Mouse (Mus musculus) forebrain, embryonic 13.5 days (tissue): Measurements from ENCODE around the gene Pck1. TPM values are rescaled to one million over a fixed set of nuclear protein-coding genes. Genes with fewer than 3 reads are reported as not detected.

ENCODE experiments used
- ATAC-seq: fragments of 200-750 bp; cut with Nextera tagmentation; 2 replicates; pipeline ENCODE4 v1.8.0; 2017
- H3K27ac ChIP-seq: fragments of 300-500 bp; sonication (generic); 2 replicates; pipeline ENCODE4 v1.5.1; 2015; ENCODE audit warnings: inconsistent platforms, mild to moderate bottlenecking, moderate library complexity
- H3K27me3 ChIP-seq: fragments of 300-500 bp; sonication (generic); 2 replicates; pipeline ENCODE4 v1.6.1; 2015; ENCODE audit warnings: mild to moderate bottlenecking, inconsistent platforms
- H3K36me3 ChIP-seq: fragments of 300-500 bp; sonication (generic); 2 replicates; pipeline ENCODE4 v1.6.1; 2015; ENCODE audit warnings: mild to moderate bottlenecking, inconsistent platforms; ENCODE audit not compliant: poor library complexity, severe bottlenecking
- H3K4me1 ChIP-seq: fragments of 300-500 bp; sonication (generic); 2 replicates; pipeline ENCODE4 v1.6.1; 2015; ENCODE audit warnings: inconsistent platforms
- H3K4me2 ChIP-seq: fragments of 300-500 bp; sonication (generic); 2 replicates; pipeline ENCODE4 v1.6.1; 2015; ENCODE audit warnings: inconsistent platforms, mild to moderate bottlenecking, moderate library complexity
- H3K4me3 ChIP-seq: fragments of 300-500 bp; sonication (generic); 2 replicates; pipeline ENCODE4 v1.5.1; 2015; ENCODE audit warnings: mild to moderate bottlenecking, inconsistent platforms
- H3K9ac ChIP-seq: fragments of 300-500 bp; sonication (generic); 2 replicates; pipeline ENCODE4 v1.6.1; 2015; ENCODE audit warnings: mild to moderate bottlenecking, inconsistent platforms
- H3K9me3 ChIP-seq: fragments of 300-500 bp; sonication (generic); replicated peaks from 2 replicates; pipeline ENCODE4 v1.6.1; 2016; ENCODE audit warnings: inconsistent platforms
- WGBS: fragments of 180-500 bp; shearing (Covaris S2); methylation state at CpG from one replicate; pipeline ENCODE4 v1.1.7; 2015; 5-methylcytosine and 5-hydroxymethylcytosine counted together
- polyA plus RNA-seq: library from polyadenylated mRNA; unstranded; fragments of >200 nt; fragmentation: Nextera tagmentation; extraction: Ambion mirVana; gene quantifications from 2 replicates; pipeline ENCODE4 v1.2.1, GENCODE M21; 2015

Pck1 gene
- polyA plus RNA-seq, 1 experiment from 2014 or later = not detected

- Histone ChIP-seq H3K27ac (no peak overlapping the region), H3K9ac (no peak overlapping the region), H3K9me3 (no peaks in the 10 kb centered on the region), H3K4me2 (no peak overlapping the region), H3K27me3 (no peaks in the 10 kb centered on the region), H3K36me3 (no peaks in the 10 kb centered on the region), H3K4me1 (no peaks in the 10 kb centered on the region), H3K4me3 (no peak overlapping the region)
- ATAC-seq = no peak
- 93% methylated on average over 13 of the region's 13 CpGs for WGBS
Observed at GRCm38 (mm10) chr2:173154513-173154912, 1.7 kb downstream of the Pck1 start.

DNA sequence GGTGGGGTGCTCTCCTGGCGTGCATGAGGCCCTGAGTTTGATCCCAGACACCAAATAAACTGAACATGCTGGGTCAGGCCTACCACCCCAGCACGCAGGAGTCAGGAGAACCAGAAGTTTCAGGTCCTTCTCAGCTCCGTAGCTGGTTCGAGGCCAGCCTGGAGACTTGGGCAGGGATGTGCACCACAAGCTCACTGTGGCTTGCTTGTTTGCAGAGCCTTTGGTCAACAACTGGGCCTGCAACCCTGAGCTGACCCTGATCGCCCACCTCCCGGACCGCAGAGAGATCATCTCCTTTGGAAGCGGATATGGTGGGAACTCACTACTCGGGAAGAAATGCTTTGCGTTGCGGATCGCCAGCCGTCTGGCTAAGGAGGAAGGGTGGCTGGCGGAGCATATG lies 2.1 kb downstream of the Pck1 start:
- Histone ChIP-seq H3K27ac (no peak overlapping the region), H3K36me3 (no peaks in the 10 kb centered on the region), H3K4me3 (no peak overlapping the region), H3K4me1 (no peaks in the 10 kb centered on the region), H3K9ac (no peak overlapping the region), H3K27me3 (no peaks in the 10 kb centered on the region), H3K4me2 (no peak overlapping the region), H3K9me3 (no peaks in the 10 kb centered on the region)
- ATAC-seq = no peak
- WGBS = 93% methylated on average over 14 of the region's 14 CpGs

GRCm38 (mm10) chr2:173155907-173156306 lies 3.1 kb downstream of the Pck1 start:
- Histone ChIP-seq H3K9ac (no peak overlapping the region), H3K4me2 (no peak overlapping the region), H3K27ac (no peak overlapping the region), H3K4me3 (no peak overlapping the region), H3K9me3 (no peaks in the 10 kb centered on the region), H3K4me1 (no peaks in the 10 kb centered on the region), H3K36me3 (no peaks in the 10 kb centered on the region), H3K27me3 (no peaks in the 10 kb centered on the region)
- WGBS = 89% methylated on average over 10 of the region's 10 CpGs
- ATAC-seq = no peak

DNA sequence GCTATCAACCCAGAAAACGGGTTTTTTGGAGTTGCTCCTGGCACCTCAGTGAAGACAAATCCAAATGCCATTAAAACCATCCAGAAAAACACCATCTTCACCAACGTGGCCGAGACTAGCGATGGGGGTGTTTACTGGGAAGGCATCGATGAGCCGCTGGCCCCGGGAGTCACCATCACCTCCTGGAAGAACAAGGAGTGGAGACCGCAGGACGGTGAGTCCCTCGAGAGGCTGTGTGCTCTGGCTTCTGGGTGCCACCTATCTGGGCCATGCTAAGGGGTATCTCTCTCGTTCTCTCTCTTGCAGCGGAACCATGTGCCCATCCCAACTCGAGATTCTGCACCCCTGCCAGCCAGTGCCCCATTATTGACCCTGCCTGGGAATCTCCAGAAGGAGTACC lies 4.1 kb downstream of the Pck1 start:
- Histone ChIP-seq H3K4me2 (no peak overlapping the region), H3K27me3 (no peaks in the 10 kb centered on the region), H3K4me1 (peaks cover 3% of the 10 kb centered on the region), H3K4me3 (no peak overlapping the region), H3K27ac (no peak overlapping the region), H3K9me3 (no peaks in the 10 kb centered on the region), H3K9ac (no peak overlapping the region), H3K36me3 (no peaks in the 10 kb centered on the region)
- ATAC-seq = no peak
- WGBS = 90% methylated on average over 13 of the region's 13 CpGs

DNA sequence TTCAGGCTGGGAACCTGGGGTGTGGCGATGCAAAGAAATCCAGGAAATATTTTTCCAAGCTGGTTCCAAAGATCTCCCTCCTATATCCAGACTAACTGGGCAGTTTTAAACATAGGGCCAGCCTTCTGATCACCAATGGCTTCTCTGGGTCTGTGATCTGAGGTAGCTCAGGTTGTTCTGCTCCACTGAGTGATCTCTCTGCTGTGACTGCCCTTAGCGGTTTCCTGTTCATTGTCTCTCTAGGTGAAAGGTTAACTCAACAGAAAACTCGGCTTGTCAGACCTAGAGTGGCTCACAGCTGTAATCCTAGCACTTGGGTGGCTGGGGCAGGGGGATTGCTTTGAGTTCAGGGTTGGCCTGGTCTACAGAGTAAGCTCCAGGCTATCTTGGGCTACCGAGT lies 4.5 kb downstream of the Pck1 start:
- Histone ChIP-seq H3K4me3 (no peak overlapping the region), H3K27me3 (no peaks in the 10 kb centered on the region), H3K27ac (no peak overlapping the region), H3K9me3 (no peaks in the 10 kb centered on the region), H3K9ac (no peak overlapping the region), H3K36me3 (no peaks in the 10 kb centered on the region), H3K4me2 (no peak overlapping the region), H3K4me1 (peaks cover 7% of the 10 kb centered on the region)
- no peak for ATAC-seq
- WGBS = 68% methylated on average over 4 of the region's 4 CpGs

GRCm38 (mm10) chr2:173157871-173158270 lies 5.0 kb downstream of the Pck1 start:
- Histone ChIP-seq H3K9me3 (no peaks in the 10 kb centered on the region), H3K36me3 (no peaks in the 10 kb centered on the region), H3K27ac (no peak overlapping the region), H3K9ac (no peak overlapping the region), H3K4me3 (no peak overlapping the region), H3K27me3 (no peaks in the 10 kb centered on the region), H3K4me1 (peaks cover 8% of the 10 kb centered on the region), H3K4me2 (no peak overlapping the region)
- WGBS = 95% methylated on average over 4 of the region's 4 CpGs
- no peak for ATAC-seq

- H3K27ac ChIP-seq = no peak overlapping the region
- H3K9me3 ChIP-seq = no peaks in the 10 kb centered on the region
- no peak overlapping the region for H3K4me3 ChIP-seq
- no peak overlapping the region for H3K4me2 ChIP-seq
- ATAC-seq = no peak
- 91% methylated on average over 19 of the region's 19 CpGs for WGBS
- no peak overlapping the region for H3K9ac ChIP-seq
- peaks cover 8% of the 10 kb centered on the region for H3K4me1 ChIP-seq
- no peaks in the 10 kb centered on the region for H3K27me3 ChIP-seq
- no peaks in the 10 kb centered on the region for H3K36me3 ChIP-seq
Observed at GRCm38 (mm10) chr2:173158390-173159055, 5.7 kb downstream of the Pck1 start.

GRCm38 (mm10) chr2:173159354-173160311 lies 6.8 kb downstream of the Pck1 start:
- no peak overlapping the region for H3K9ac ChIP-seq
- 57% methylated on average over 24 of the region's 24 CpGs for WGBS
- ATAC-seq = peak; percentile 68
- no peak overlapping the region for H3K4me2 ChIP-seq
- no peak overlapping the region for H3K4me3 ChIP-seq
- H3K4me1 ChIP-seq = peaks cover 8% of the 10 kb centered on the region
- H3K27ac ChIP-seq = no peak overlapping the region
- no peaks in the 10 kb centered on the region for H3K27me3 ChIP-seq
- no peaks in the 10 kb centered on the region for H3K9me3 ChIP-seq
- no peaks in the 10 kb centered on the region for H3K36me3 ChIP-seq

GRCm38 (mm10) chr2:173163380-173163779 lies 10.5 kb downstream of the Pck1 start:
- 85% methylated on average over 8 of the region's 8 CpGs for WGBS
- Histone ChIP-seq H3K4me3 (no peak overlapping the region), H3K9ac (no peak overlapping the region), H3K9me3 (no peaks in the 10 kb centered on the region), H3K4me1 (peaks cover 8% of the 10 kb centered on the region), H3K27ac (no peak overlapping the region), H3K4me2 (no peak overlapping the region), H3K36me3 (no peaks in the 10 kb centered on the region), H3K27me3 (no peaks in the 10 kb centered on the region)
- ATAC-seq = no peak

GRCm38 (mm10) chr2:173164358-173164757 lies 11.5 kb downstream of the Pck1 start:
- 53% methylated on average over 2 of the region's 2 CpGs for WGBS

DNA sequence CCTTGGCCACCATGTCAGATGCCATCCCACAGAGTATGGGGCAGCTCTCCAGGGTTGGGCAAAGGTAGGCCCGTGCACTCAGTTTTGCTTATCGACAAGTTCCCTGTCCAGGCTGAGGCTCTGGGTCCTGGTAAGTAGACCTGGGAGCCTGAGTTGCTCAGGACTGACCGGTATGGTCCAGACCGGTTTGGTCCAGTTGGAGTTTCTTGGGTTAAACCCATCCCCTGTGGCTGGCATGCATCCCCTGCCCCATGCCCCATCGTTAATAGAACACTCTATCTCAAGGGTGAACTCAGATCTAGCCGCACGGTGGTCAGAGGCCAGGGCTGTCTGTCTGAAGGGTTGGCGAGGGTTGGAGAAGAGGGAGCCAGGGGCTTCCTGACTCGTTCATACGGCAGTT lies 12.1 kb downstream of the Pck1 start:
- no peak for ATAC-seq
- Histone ChIP-seq H3K4me2 (no peak overlapping the region), H3K36me3 (no peaks in the 10 kb centered on the region), H3K27ac (no peak overlapping the region), H3K27me3 (no peaks in the 10 kb centered on the region), H3K4me3 (no peak overlapping the region), H3K4me1 (peaks cover 8% of the 10 kb centered on the region), H3K9ac (no peak overlapping the region), H3K9me3 (no peaks in the 10 kb centered on the region)
- 87% methylated on average over 10 of the region's 10 CpGs for WGBS

More at GRCm38 (mm10) chr2:173164358-173164757, 11.5 kb downstream of the Pck1 start:
- Histone ChIP-seq H3K4me3 (no peak overlapping the region), H3K4me1 (peaks cover 8% of the 10 kb centered on the region), H3K4me2 (no peak overlapping the region), H3K27ac (no peak overlapping the region), H3K9me3 (no peaks in the 10 kb centered on the region), H3K27me3 (no peaks in the 10 kb centered on the region), H3K9ac (no peak overlapping the region), H3K36me3 (no peaks in the 10 kb centered on the region)
- ATAC-seq = no peak

DNA sequence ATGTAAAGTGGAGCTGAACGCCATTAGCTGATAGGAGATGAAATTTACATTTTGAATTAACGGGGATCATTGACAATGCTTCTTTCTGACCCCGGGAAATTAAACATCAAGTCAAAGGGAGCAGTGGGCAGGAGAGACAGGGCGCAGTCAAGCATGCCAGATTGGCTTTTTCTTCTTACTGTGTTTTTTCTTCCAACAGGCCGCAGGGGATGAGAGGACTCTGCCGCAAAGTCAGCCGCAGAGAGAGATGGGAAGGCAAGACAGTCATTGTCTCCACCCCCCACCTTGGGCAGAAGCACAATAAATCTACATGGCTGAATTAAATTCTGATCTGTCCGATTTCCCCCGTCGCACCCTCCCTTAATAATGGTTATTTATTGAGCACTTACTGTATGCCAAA lies 12.5 kb downstream of the Pck1 start:
- H3K9ac ChIP-seq = no peak overlapping the region
- no peak overlapping the region for H3K4me2 ChIP-seq
- WGBS = 85% methylated on average over 10 of the region's 10 CpGs
- H3K4me3 ChIP-seq = no peak overlapping the region
- H3K27me3 ChIP-seq = no peaks in the 10 kb centered on the region
- H3K9me3 ChIP-seq = no peaks in the 10 kb centered on the region
- no peak overlapping the region for H3K27ac ChIP-seq
- H3K4me1 ChIP-seq = peaks cover 8% of the 10 kb centered on the region
- no peaks in the 10 kb centered on the region for H3K36me3 ChIP-seq
- ATAC-seq = no peak
